Mouse (Mus musculus) heart, embryonic 16.5 days (tissue): ENCODE measurements around the gene Trex2. TPM values are rescaled to one million over a fixed set of nuclear protein-coding genes. Genes with fewer than 3 reads are reported as not detected.

ENCODE experiments used
- ATAC-seq: fragments of 200-750 bp; cut with Nextera tagmentation; replicated peaks from 2 replicates; pipeline ENCODE4 v1.8.0; 2017; ENCODE audit warnings: moderate number of reproducible peaks; ENCODE audit not compliant: insufficient read depth, low FRiP score; ENCODE audit errors: extremely low read depth
- H3K27ac ChIP-seq: fragments of 300-500 bp; sonication (generic); 2 replicates; pipeline ENCODE4 v1.5.1; 2014; ENCODE audit warnings: mild to moderate bottlenecking, low read length, control low read depth, moderate library complexity
- H3K27me3 ChIP-seq: fragments of 300-500 bp; sonication (generic); 2 replicates; pipeline ENCODE4 v1.6.1; 2014; ENCODE audit warnings: low read length, mixed read lengths; ENCODE audit not compliant: control insufficient read depth, insufficient read depth
- H3K36me3 ChIP-seq: fragments of 300-500 bp; sonication (generic); 2 replicates; pipeline ENCODE4 v1.6.1; 2014; ENCODE audit not compliant: control insufficient read depth, insufficient read depth
- H3K4me1 ChIP-seq: fragments of 300-500 bp; sonication (generic); 2 replicates; pipeline ENCODE4 v1.6.1; 2014; ENCODE audit warnings: low read length, mixed read lengths; ENCODE audit not compliant: control insufficient read depth, insufficient read depth
- H3K4me2 ChIP-seq: fragments of 300-500 bp; sonication (generic); 2 replicates; pipeline ENCODE4 v1.6.1; 2014; ENCODE audit warnings: low read depth, mild to moderate bottlenecking, control low read depth, low read length
- H3K4me3 ChIP-seq: fragments of 300-500 bp; sonication (generic); 2 replicates; pipeline ENCODE4 v1.5.1; 2014; ENCODE audit warnings: mild to moderate bottlenecking, control low read depth, low read length
- H3K9ac ChIP-seq: fragments of 300-500 bp; sonication (generic); 2 replicates; pipeline ENCODE4 v1.6.1; 2014; ENCODE audit warnings: low read length, control low read depth
- H3K9me3 ChIP-seq: fragments of 300-500 bp; sonication (generic); replicated peaks from 2 replicates; pipeline ENCODE4 v1.6.1; 2016; ENCODE audit warnings: low read length; ENCODE audit not compliant: control insufficient read depth
- WGBS: fragments of 180-500 bp; shearing (Covaris S2); extraction: QIAGEN DNeasy Blood & Tissue Kit; methylation state at CpG from one replicate; pipeline ENCODE4 v1.1.7; 2014; 5-methylcytosine and 5-hydroxymethylcytosine counted together
- polyA plus RNA-seq: library from polyadenylated mRNA; unstranded; fragments of >200 nt; fragmentation: Nextera tagmentation; extraction: Ambion mirVana; gene quantifications from 2 replicates; pipeline ENCODE4 v1.2.1, GENCODE M21; 2015

Gene Trex2
- polyA plus RNA-seq, 1 experiment from 2014 or later, result not detected

- peak within 1 kb of the TSS; percentile 51 for H3K4me3 ChIP-seq
- no peaks in the 10 kb centered on the region for H3K9me3 ChIP-seq
- peak within 1 kb of the TSS; percentile 72 for H3K9ac ChIP-seq
- peaks cover 7% of the 10 kb centered on the region; the same call in 1 of the 2 replicates for H3K4me1 ChIP-seq
- no peaks in the 10 kb centered on the region for H3K27me3 ChIP-seq
- no peaks in the 10 kb centered on the region for H3K36me3 ChIP-seq
- H3K27ac ChIP-seq, result 0 out of 2 replicates have a peak within 1 kb of the TSS, but pooled peaks have one; percentile 37
- H3K4me2 ChIP-seq, result peak within 1 kb of the TSS; percentile 75
- ATAC-seq, result peak; percentile 100
- 10% methylated on average over 26 of the region's 26 CpGs for WGBS
These were observed 23.8 kb upstream of the Trex2 start, which contains the start of gene Haus7 for GRCm38 (mm10) chrX:73458877-73459392. Gene Haus7 (minus strand): TSS chrX:73459044.

GRCm38 (mm10) chrX:73451949-73452348 is 16.8 kb upstream of the Trex2 start:
- Histone ChIP-seq H3K9me3 (no peaks in the 10 kb centered on the region), H3K4me3 (no peak overlapping the region), H3K27ac (no peak overlapping the region), H3K27me3 (no peaks in the 10 kb centered on the region; the same call in 1 of the 2 replicates), H3K36me3 (no peaks in the 10 kb centered on the region), H3K4me2 (no peak overlapping the region), H3K9ac (no peak overlapping the region), H3K4me1 (peaks cover 3% of the 10 kb centered on the region; the same call in 1 of the 2 replicates)
- 17% methylated on average over 2 of the region's 2 CpGs for WGBS
- no peak for ATAC-seq

- 68% methylated on average over 2 of the region's 2 CpGs for WGBS
These were observed 6.3 kb upstream of the Trex2 start for GRCm38 (mm10) chrX:73441428-73441827.

GRCm38 (mm10) chrX:73432850-73433249 is 2.3 kb downstream of the Trex2 start:
- ATAC-seq, result no peak
- no peaks in the 10 kb centered on the region for H3K9me3 ChIP-seq
- H3K4me3 ChIP-seq, result no peak overlapping the region
- 66% methylated on average over 5 of the region's 5 CpGs for WGBS
- no peaks in the 10 kb centered on the region for H3K27me3 ChIP-seq
- H3K36me3 ChIP-seq, result no peaks in the 10 kb centered on the region
- H3K9ac ChIP-seq, result no peak overlapping the region
- no peaks in the 10 kb centered on the region for H3K4me1 ChIP-seq
- H3K4me2 ChIP-seq, result no peak overlapping the region
- H3K27ac ChIP-seq, result no peak overlapping the region

More at GRCm38 (mm10) chrX:73441428-73441827, 6.3 kb upstream of the Trex2 start:
- no peak overlapping the region for H3K27ac ChIP-seq
- no peak overlapping the region for H3K4me3 ChIP-seq
- H3K4me2 ChIP-seq, result no peak overlapping the region
- no peaks in the 10 kb centered on the region for H3K9me3 ChIP-seq
- H3K9ac ChIP-seq, result no peak overlapping the region
- no peak for ATAC-seq
- H3K4me1 ChIP-seq, result no peaks in the 10 kb centered on the region
- H3K36me3 ChIP-seq, result no peaks in the 10 kb centered on the region
- H3K27me3 ChIP-seq, result no peaks in the 10 kb centered on the region; the same call in 1 of the 2 replicates

DNA sequence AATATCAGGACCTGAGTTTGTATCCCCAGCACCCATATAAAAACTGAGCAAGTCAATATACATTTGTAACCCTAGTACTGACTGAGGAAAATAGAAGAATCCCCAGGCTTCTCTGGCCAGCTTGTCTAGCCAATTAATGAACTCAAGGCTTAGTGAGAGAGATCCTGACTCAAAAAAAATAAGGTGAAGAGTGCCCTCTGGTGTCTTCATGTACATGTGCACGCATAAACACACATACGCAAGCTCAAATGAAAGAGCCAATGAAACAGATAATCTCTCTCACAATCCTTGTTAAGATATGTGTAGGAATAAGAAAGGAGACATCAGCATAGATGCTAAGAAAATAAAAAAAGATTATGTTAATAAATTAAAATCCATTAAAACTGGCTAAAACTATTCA is 5.1 kb downstream of the Trex2 start:
- Histone ChIP-seq H3K27ac (no peak overlapping the region), H3K4me1 (no peaks in the 10 kb centered on the region), H3K36me3 (no peaks in the 10 kb centered on the region), H3K9ac (no peak overlapping the region), H3K9me3 (no peaks in the 10 kb centered on the region), H3K4me2 (no peak overlapping the region), H3K27me3 (no peaks in the 10 kb centered on the region), H3K4me3 (no peak overlapping the region)
- ATAC-seq, result no peak
- 81% methylated on average over 2 of the region's 2 CpGs for WGBS

DNA sequence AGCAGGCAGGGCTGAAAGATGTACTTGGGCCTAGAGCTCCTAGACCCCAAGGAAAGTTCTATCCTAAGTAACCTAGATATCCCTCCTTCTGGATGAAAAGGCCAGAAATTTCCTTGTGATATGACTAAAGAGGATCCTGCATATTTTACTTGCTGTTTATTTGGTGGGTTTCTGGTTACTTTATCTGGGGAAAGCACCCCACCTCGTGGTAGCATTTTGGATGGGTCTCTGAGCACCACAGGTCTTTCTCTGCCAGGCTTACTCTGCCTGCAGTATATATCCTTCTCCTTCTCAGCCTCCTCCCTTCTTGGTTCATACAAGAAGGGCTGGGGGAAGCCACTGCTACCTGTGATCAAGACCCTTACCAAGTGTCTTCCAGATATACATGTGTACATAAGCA is 22.4 kb downstream of the Trex2 start:
- no peak overlapping the region for H3K27ac ChIP-seq
- peaks cover 4% of the 10 kb centered on the region; the same call in 1 of the 2 replicates for H3K27me3 ChIP-seq
- WGBS, result 22% methylated on average over 1 of the region's 1 CpGs
- H3K4me3 ChIP-seq, result no peak overlapping the region
- no peak for ATAC-seq
- H3K9ac ChIP-seq, result no peak overlapping the region
- no peaks in the 10 kb centered on the region for H3K9me3 ChIP-seq
- no peaks in the 10 kb centered on the region for H3K4me1 ChIP-seq
- H3K4me2 ChIP-seq, result no peak overlapping the region
- no peaks in the 10 kb centered on the region for H3K36me3 ChIP-seq

GRCm38 (mm10) chrX:73410880-73411517 is 24.1 kb downstream of the Trex2 start, which contains the start of gene Zfp92:
Gene Zfp92 (plus strand): TSS chrX:73411096.
- H3K27me3 ChIP-seq, result peaks cover 4% of the 10 kb centered on the region; the same call in 1 of the 2 replicates
- H3K4me2 ChIP-seq, result peak within 1 kb of the TSS; percentile 60
- H3K27ac ChIP-seq, result no peak within 1 kb of the TSS
- 0 out of 2 replicates have a peak within 1 kb of the TSS, but pooled peaks have one; percentile 3 for H3K9ac ChIP-seq
- H3K4me3 ChIP-seq, result peak within 1 kb of the TSS; percentile 37
- WGBS, result 13% methylated on average over 20 of the region's 20 CpGs
- ATAC-seq, result no peak
- no peaks in the 10 kb centered on the region for H3K4me1 ChIP-seq
- H3K9me3 ChIP-seq, result no peaks in the 10 kb centered on the region; the same call in 1 of the 2 replicates
- H3K36me3 ChIP-seq, result no peaks in the 10 kb centered on the region

GRCm38 (mm10) chrX:73401616-73402015 is 33.5 kb downstream of the Trex2 start:
- H3K4me3 ChIP-seq, result no peak overlapping the region
- no peak for ATAC-seq
- no peak overlapping the region for H3K9ac ChIP-seq
- H3K4me2 ChIP-seq, result no peak overlapping the region
- no peaks in the 10 kb centered on the region for H3K36me3 ChIP-seq
- H3K9me3 ChIP-seq, result no peaks in the 10 kb centered on the region
- 92% methylated on average over 12 of the region's 12 CpGs for WGBS
- H3K27ac ChIP-seq, result no peak overlapping the region
- no peaks in the 10 kb centered on the region for H3K4me1 ChIP-seq
- H3K27me3 ChIP-seq, result no peaks in the 10 kb centered on the region

- Histone ChIP-seq H3K27ac (no peak overlapping the region), H3K9me3 (no peaks in the 10 kb centered on the region), H3K4me2 (no peak overlapping the region), H3K4me3 (no peak overlapping the region), H3K27me3 (no peaks in the 10 kb centered on the region), H3K4me1 (no peaks in the 10 kb centered on the region), H3K36me3 (no peaks in the 10 kb centered on the region), H3K9ac (no peak overlapping the region)
- no peak for ATAC-seq
- 86% methylated on average over 20 of the region's 20 CpGs for WGBS
These were observed 34.2 kb downstream of the Trex2 start for GRCm38 (mm10) chrX:73400951-73401350.
